Mouse (Mus musculus) small intestine, adult 2 months (tissue): ENCODE results near the gene Scg3.

ENCODE experiments used
- CTCF ChIP-seq: fragments of 200-500 bp; IDR thresholded peaks from 2 replicates; pipeline ENCODE4 v1.5.1; 2012; ENCODE audit warnings: low read depth, mild to moderate bottlenecking, control low read depth, inconsistent platforms, low read length, moderate library complexity, mixed read lengths; ENCODE audit not compliant: insufficient replicate concordance, insufficient read length; ENCODE audit errors: extremely low read depth
- POLR2A ChIP-seq: fragments of 200-500 bp; IDR thresholded peaks from 2 replicates; pipeline ENCODE4 v1.6.1; 2012; ENCODE audit warnings: low read depth, mild to moderate bottlenecking, control low read depth, inconsistent platforms, low read length, moderate library complexity

DNA sequence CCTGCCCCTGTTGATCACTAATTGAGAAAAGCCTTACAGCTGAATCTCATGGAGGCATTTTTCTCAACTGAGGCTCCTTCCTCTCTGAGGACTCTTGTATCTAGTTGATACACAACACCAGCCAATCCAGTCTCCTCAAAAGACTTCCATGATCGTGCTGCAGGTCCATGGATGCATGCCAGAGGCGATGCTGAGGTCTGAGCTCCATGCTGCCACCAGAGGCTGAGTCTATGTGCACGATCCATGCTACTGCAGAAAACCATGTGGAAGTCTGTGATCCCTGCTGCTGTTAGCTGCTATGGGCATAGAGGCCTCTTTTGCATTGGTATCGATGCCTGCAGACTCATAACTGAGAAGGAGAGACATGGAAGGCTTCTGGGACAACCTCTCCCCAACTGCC lies 49.6 kb downstream of the Scg3 start:
- TF ChIP-seq CTCF (no peak), POLR2A (no peak)
